Mouse (Mus musculus) forelimb bud, embryonic 11.5 days (tissue): ENCODE measurements around the gene Gm32687.
"Not testable (repeated sequence)": the region's sequence is repeated elsewhere in the genome, so short reads cannot be mapped to it uniquely, and the experiment has no call there.

Source experiments
- DNase-seq: peaks from one replicate; pipeline ENCODE4 v3.0.0-alpha.2; 2012; ENCODE audit warnings: low read depth, low spot score

The Gm32687 gene

GRCm38 (mm10) chr10:81863409-81864407 is at the start of gene Gm32687:
TSS of gene Gm32687 (plus strand) at chr10:81863934.
- not testable (repeated sequence) for DNase-seq

- not testable (repeated sequence) for DNase-seq
Observed at GRCm38 (mm10) chr10:81846219-81846618, 17.5 kb upstream of the Gm32687 start.

DNA sequence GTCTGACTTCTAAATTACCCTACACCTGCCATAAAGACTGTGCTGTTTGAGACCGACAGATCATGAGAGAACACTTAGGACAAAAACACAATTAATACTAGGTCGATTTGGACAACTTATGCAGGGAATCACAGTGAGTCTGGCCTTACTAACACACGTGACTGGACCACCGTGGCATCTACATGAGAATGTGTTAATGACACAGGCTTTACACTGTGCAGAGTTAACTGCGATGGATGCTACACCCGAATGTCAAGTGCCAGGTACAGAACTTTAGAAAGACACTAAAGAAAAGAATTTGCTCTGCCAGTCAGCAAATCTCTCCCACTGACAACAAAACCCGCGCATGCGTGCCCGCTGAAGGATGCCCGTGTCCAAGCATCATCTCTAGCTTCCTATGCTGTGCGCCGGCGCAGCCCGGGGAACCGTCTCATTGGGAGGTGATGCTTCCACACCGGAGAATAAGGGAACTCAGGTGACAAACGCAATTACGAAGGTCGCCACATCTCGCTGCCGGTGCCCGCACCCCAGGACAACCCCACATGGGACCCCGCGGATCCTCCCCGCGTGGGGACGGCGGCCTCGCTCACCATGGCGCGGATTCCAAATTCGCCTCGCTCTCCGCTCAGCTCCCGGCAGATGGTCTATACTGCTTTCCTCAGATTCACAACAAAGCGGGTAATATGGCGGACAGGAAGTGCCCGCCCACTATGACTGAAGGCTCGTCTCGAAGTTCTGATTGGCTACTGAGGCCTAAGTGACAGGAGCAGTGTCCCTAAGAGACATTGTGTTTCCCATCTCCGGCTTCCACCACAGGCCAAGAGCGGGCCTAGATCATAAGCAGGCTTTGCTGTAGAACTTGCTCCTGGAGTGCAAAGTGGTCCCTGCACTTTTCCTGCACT is 66.4 kb downstream of the Gm32687 start, which contains the start of gene Zfp781:
TSS of gene Zfp781 (minus strand) at position 639 of the 902 bp plus-strand sequence.
- DNase-seq: not testable (repeated sequence)
